Mouse (Mus musculus): Measurements from ENCODE around the gene 1700022I11Rik.

DNA sequence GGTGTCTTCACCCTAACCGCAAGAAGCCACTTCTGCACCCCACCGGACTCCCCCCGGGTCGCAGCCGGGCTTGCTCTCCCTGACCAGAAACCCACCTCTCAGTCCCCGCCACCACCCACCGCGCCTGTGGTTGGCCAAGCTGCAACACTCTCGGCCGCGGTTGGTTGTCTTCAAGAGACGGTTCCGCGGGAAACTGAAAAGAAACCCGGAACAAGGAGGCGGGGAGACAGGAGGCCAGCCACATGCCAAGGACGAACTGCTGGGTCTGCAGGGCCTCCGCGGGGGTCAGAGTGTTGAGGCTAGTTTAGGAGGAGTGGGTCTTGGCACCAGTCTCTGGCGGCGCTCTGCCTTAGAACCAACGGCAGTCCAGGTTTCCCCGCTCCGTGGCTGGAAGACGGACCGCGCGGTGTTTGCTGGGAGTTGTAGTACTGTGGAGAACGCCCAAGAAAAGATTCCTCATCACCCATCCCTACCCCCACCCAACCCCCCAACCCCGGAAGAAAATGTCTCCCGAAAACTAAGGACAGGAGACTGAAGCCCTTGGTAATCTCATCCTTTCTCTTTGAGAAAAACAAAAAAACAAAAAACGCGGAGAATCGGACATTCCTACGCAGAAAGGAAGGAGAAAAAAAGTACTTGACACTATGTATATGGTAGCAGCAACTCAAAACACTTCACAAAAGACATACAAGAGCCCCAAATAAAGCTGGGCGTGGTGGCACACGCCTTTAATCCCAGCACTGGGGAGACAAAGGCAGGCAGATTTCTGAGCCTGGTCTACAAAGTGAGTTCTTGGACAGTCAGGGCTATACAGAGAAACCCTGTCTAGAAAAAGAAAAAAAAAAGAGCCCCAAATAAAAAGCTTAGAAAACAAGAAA lies 41.0 kb downstream of the 1700022I11Rik start, which contains the start of gene Fancg:
- TF ChIP-seq USF1 (IDR thresholded peaks at IDR 0.05; ENCODE audit: low read depth) (no peak), CTCF (IDR thresholded peaks at IDR 0.05; ENCODE audit: control insufficient read depth, insufficient read depth, insufficient read length) (no peak), MAX (IDR thresholded peaks at IDR 0.05) (no peak), CEBPB (IDR thresholded peaks at IDR 0.05; ENCODE audit: low read depth) (no peak)
